Mouse (Mus musculus) spleen, adult 2 months (tissue): Measurements from ENCODE around the gene 1700019N19Rik. TPM values are rescaled to one million over a fixed set of nuclear protein-coding genes. Genes with fewer than 3 reads are reported as not detected.

ENCODE experiments used
- DNase-seq, 2 experiments: peaks; one replicate each; pipeline versions ENCODE4 v3.0.0 to v3.0.0-alpha.2; 2012 to 2021; ENCODE audit warnings: low spot score in 2 of 2, low read depth in 1 of 2
- H3K27ac ChIP-seq: fragments of 200-500 bp; 2 replicates; pipeline ENCODE4 v1.5.1; 2012; ENCODE audit warnings: low read length, inconsistent platforms; ENCODE audit not compliant: insufficient read depth
- H3K27me3 ChIP-seq: fragments of 200-500 bp; 2 replicates; pipeline ENCODE4 v1.6.1; 2012; ENCODE audit warnings: mild to moderate bottlenecking, moderate library complexity, low read length, inconsistent platforms; ENCODE audit not compliant: control insufficient read depth, insufficient read depth
- H3K36me3 ChIP-seq: fragments of 200-500 bp; 2 replicates; pipeline ENCODE4 v1.6.1; 2012; ENCODE audit warnings: mild to moderate bottlenecking, low read length, inconsistent platforms; ENCODE audit not compliant: control insufficient read depth, insufficient read depth
- H3K4me1 ChIP-seq: fragments of 200-500 bp; 2 replicates; pipeline ENCODE4 v1.6.1; 2011; ENCODE audit warnings: inconsistent platforms; ENCODE audit not compliant: control insufficient read depth, insufficient read depth, insufficient read length
- H3K4me3 ChIP-seq: fragments of 200-500 bp; 2 replicates; pipeline ENCODE4 v1.5.1; 2011; ENCODE audit warnings: mild to moderate bottlenecking, inconsistent platforms; ENCODE audit not compliant: insufficient read depth, insufficient read length; ENCODE audit errors: extremely low read depth
- CTCF ChIP-seq: fragments of 200-500 bp; IDR thresholded peaks from 2 replicates; pipeline ENCODE4 v1.5.1; 2011; ENCODE audit warnings: mild to moderate bottlenecking, inconsistent platforms; ENCODE audit not compliant: insufficient read depth, insufficient read length, insufficient replicate concordance; ENCODE audit errors: extremely low read depth
- POLR2A ChIP-seq: fragments of 200-500 bp; IDR thresholded peaks from 2 replicates; pipeline ENCODE4 v1.6.1; 2011; ENCODE audit warnings: low read depth, low read length, inconsistent platforms
- WGBS: fragments of 180-500 bp; shearing (Covaris S2); methylation state at CpG from one replicate; pipeline ENCODE4 v1.1.7; 2018; 5-methylcytosine and 5-hydroxymethylcytosine counted together
- polyA plus RNA-seq: library from polyadenylated mRNA; depleted of rRNA; stranded (reverse); fragments of >200 nt; gene quantifications from 2 replicates; pipeline ENCODE4 v1.2.3, GENCODE M21; 2012; rRNA removed

Gene 1700019N19Rik
- polyA plus RNA-seq, 1 experiment, result not detected

GRCm38 (mm10) chr19:58750822-58751221, 43.4 kb downstream of the 1700019N19Rik start:
- no peaks in the 10 kb centered on the region for H3K4me1 ChIP-seq
- TF ChIP-seq POLR2A (no peak), CTCF (no peak)
- 66% methylated on average over 2 of the region's 2 CpGs for WGBS
- no peaks in the 10 kb centered on the region for H3K27me3 ChIP-seq
- no peak overlapping the region for H3K4me3 ChIP-seq
- no peaks in the 10 kb centered on the region for H3K36me3 ChIP-seq
- no peak for DNase-seq
- no peak overlapping the region for H3K27ac ChIP-seq

GRCm38 (mm10) chr19:58747498-58748000, 46.7 kb downstream of the 1700019N19Rik start:
- H3K4me1 ChIP-seq, result no peaks in the 10 kb centered on the region
- H3K27me3 ChIP-seq, result no peaks in the 10 kb centered on the region
- 89% methylated on average over 9 of the region's 9 CpGs for WGBS
- H3K36me3 ChIP-seq, result no peaks in the 10 kb centered on the region
- H3K27ac ChIP-seq, result no peak overlapping the region
- H3K4me3 ChIP-seq, result no peak overlapping the region
- no peak for TF ChIP-seq POLR2A
- no peak for TF ChIP-seq CTCF
- no peak for DNase-seq

GRCm38 (mm10) chr19:58743736-58744135, 50.5 kb downstream of the 1700019N19Rik start:
- no peak for TF ChIP-seq POLR2A
- TF ChIP-seq CTCF, result no peak
- Histone ChIP-seq H3K36me3 (no peaks in the 10 kb centered on the region), H3K4me3 (no peak overlapping the region), H3K4me1 (no peaks in the 10 kb centered on the region), H3K27ac (no peak overlapping the region), H3K27me3 (no peaks in the 10 kb centered on the region)
- 30% methylated on average over 4 of the region's 4 CpGs for WGBS
- no peak for DNase-seq

- Histone ChIP-seq H3K36me3 (no peaks in the 10 kb centered on the region), H3K27ac (no peak overlapping the region), H3K4me3 (no peak overlapping the region), H3K27me3 (no peaks in the 10 kb centered on the region), H3K4me1 (no peaks in the 10 kb centered on the region)
- WGBS, result 87% methylated on average over 4 of the region's 4 CpGs
- TF ChIP-seq POLR2A, result no peak
- TF ChIP-seq CTCF, result no peak
- no peak for DNase-seq
Observed at GRCm38 (mm10) chr19:58742711-58743110, 51.5 kb downstream of the 1700019N19Rik start.

- no peak overlapping the region for H3K4me3 ChIP-seq
- H3K36me3 ChIP-seq, result no peaks in the 10 kb centered on the region
- DNase-seq, result no peak
- TF ChIP-seq POLR2A, result no peak
- TF ChIP-seq CTCF, result no peak
- H3K27me3 ChIP-seq, result no peaks in the 10 kb centered on the region
- H3K27ac ChIP-seq, result no peak overlapping the region
- 78% methylated on average over 6 of the region's 6 CpGs for WGBS
- H3K4me1 ChIP-seq, result no peaks in the 10 kb centered on the region
Observed at GRCm38 (mm10) chr19:58741036-58741435, 53.2 kb downstream of the 1700019N19Rik start.

DNA sequence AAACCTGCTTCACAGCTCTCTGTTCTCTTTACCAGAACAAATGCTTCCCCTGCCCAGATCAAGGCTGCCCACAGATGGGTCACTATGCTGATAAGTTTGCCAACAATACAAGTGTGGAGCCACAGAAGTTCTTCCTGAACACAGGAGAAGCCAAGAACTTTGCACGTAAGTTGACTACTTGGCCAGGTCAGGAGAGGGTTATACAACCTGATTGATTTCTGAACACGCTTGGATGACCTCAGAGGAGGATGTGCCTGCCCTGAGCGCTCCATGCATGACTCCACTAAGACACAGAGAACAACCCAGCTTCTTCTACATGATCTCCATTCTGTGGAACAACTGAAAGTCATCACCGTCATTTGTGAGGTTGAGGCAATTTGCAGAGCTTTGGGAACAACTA, 56.1 kb downstream of the 1700019N19Rik start:
- Histone ChIP-seq H3K27me3 (no peaks in the 10 kb centered on the region), H3K4me3 (no peak overlapping the region), H3K36me3 (no peaks in the 10 kb centered on the region), H3K4me1 (no peaks in the 10 kb centered on the region), H3K27ac (no peak overlapping the region)
- DNase-seq, result no peak
- no peak for TF ChIP-seq POLR2A
- TF ChIP-seq CTCF, result no peak
- 79% methylated on average over 4 of the region's 4 CpGs for WGBS

Other genes with a start within 250 kb of the 1700019N19Rik start
- gene Pnlip, start 142.0 kb downstream of the 1700019N19Rik start, polyA plus RNA-seq, result 2,694 and 3,775 TPM in 2 replicates
- gene Pnliprp1, start 65.6 kb downstream of the 1700019N19Rik start, polyA plus RNA-seq, result 311 and 493 TPM in 2 replicates
- gene Pnliprp2, start 34.7 kb downstream of the 1700019N19Rik start, polyA plus RNA-seq, result 57.0 and 62.1 TPM in 2 replicates
- 0.08 TPM in 1 of 2 replicates, not detected in the other for gene Eno4, start 149.0 kb upstream of the 1700019N19Rik start, polyA plus RNA-seq
- 3.7 TPM in 2 replicates for gene Hspa12a, start 149.2 kb upstream of the 1700019N19Rik start, polyA plus RNA-seq